Mouse (Mus musculus): ENCODE measurements around the gene Stat5a.

GRCm38 (mm10) chr11:100863141-100863540 lies 4.0 kb downstream of the Stat5a start:
- TF ChIP-seq CTCF (IDR thresholded peaks at IDR 0.05; ENCODE audit: low read depth) (no peak), EP300 (IDR thresholded peaks at IDR 0.05; ENCODE audit: low read depth) (no peak)
